Mouse (Mus musculus) limb, embryonic 12.5 days (tissue): ENCODE data around the gene Ablim1. TPM values are rescaled to one million over a fixed set of nuclear protein-coding genes. Genes with fewer than 3 reads are reported as not detected.

ENCODE experiments used
- ATAC-seq: fragments of 200-750 bp; cut with Nextera tagmentation; 2 replicates; pipeline ENCODE4 v1.8.0; 2017; ENCODE audit warnings: low read depth, moderate TSS enrichment; ENCODE audit not compliant: insufficient number of reproducible peaks, insufficient read depth, low FRiP score, low TSS enrichment
- H3K27ac ChIP-seq: fragments of 300-500 bp; sonication (generic); 2 replicates; pipeline ENCODE4 v1.5.1; 2016; ENCODE audit warnings: mild to moderate bottlenecking, moderate library complexity
- H3K27me3 ChIP-seq: fragments of 300-500 bp; sonication (generic); 2 replicates; pipeline ENCODE4 v1.6.1; 2016; ENCODE audit warnings: mild to moderate bottlenecking, moderate library complexity
- H3K36me3 ChIP-seq: fragments of 300-500 bp; sonication (generic); 2 replicates; pipeline ENCODE4 v1.6.1; 2016; ENCODE audit warnings: mild to moderate bottlenecking, moderate library complexity
- H3K4me1 ChIP-seq: fragments of 300-500 bp; sonication (generic); replicated peaks from 2 replicates; pipeline ENCODE4 v1.6.1; 2016
- H3K4me2 ChIP-seq: fragments of 300-500 bp; sonication (generic); 2 replicates; pipeline ENCODE4 v1.6.1; 2016; ENCODE audit warnings: mild to moderate bottlenecking, moderate library complexity
- H3K4me3 ChIP-seq: fragments of 300-500 bp; sonication (generic); replicated peaks from 2 replicates; pipeline ENCODE4 v1.5.1; 2016; ENCODE audit warnings: mild to moderate bottlenecking
- H3K9ac ChIP-seq: fragments of 300-500 bp; sonication (generic); replicated peaks from 2 replicates; pipeline ENCODE4 v1.6.1; 2016; ENCODE audit warnings: mild to moderate bottlenecking, moderate library complexity
- H3K9me3 ChIP-seq: fragments of 300-500 bp; sonication (generic); 2 replicates; pipeline ENCODE4 v1.6.1; 2016; ENCODE audit warnings: mild to moderate bottlenecking, moderate library complexity
- WGBS: fragments of 180-500 bp; shearing (Covaris S2); methylation state at CpG from one replicate; pipeline ENCODE4 v1.1.7; 2016; 5-methylcytosine and 5-hydroxymethylcytosine counted together
- polyA plus RNA-seq: library from polyadenylated mRNA; unstranded; fragments of >200 nt; fragmentation: Nextera tagmentation; extraction: Ambion mirVana; gene quantifications from 2 replicates; pipeline ENCODE4 v1.2.1, GENCODE M21; 2016

Gene Ablim1
- polyA plus RNA-seq, 1 experiment from 2014 or later = 22.1 TPM

- WGBS = 71% methylated on average over 2 of the region's 2 CpGs
- no peak overlapping the region for H3K9ac ChIP-seq
- no peaks in the 10 kb centered on the region for H3K9me3 ChIP-seq
- no peak overlapping the region for H3K4me2 ChIP-seq
- no peak overlapping the region for H3K4me3 ChIP-seq
- peak overlapping the region; percentile 68; the same call in 1 of the 2 replicates for H3K27ac ChIP-seq
- H3K4me1 ChIP-seq = peaks cover 27% of the 10 kb centered on the region
- H3K27me3 ChIP-seq = no peaks in the 10 kb centered on the region
- no peaks in the 10 kb centered on the region for H3K36me3 ChIP-seq
- no peak for ATAC-seq
These were observed 190.6 kb downstream of the Ablim1 start for GRCm38 (mm10) chr19:57124138-57124519.

GRCm38 (mm10) chr19:57123503-57124137, 191.1 kb downstream of the Ablim1 start:
- no peak for ATAC-seq
- no peaks in the 10 kb centered on the region for H3K9me3 ChIP-seq
- no peak overlapping the region for H3K4me3 ChIP-seq
- 0 out of 2 replicates have a peak overlapping the region, but pooled peaks have one; percentile 31 for H3K9ac ChIP-seq
- H3K4me1 ChIP-seq = peaks cover 32% of the 10 kb centered on the region
- 50% methylated on average over 11 of the region's 11 CpGs for WGBS
- H3K4me2 ChIP-seq = no peak overlapping the region
- no peaks in the 10 kb centered on the region for H3K27me3 ChIP-seq
- peak overlapping the region; percentile 68 for H3K27ac ChIP-seq
- no peaks in the 10 kb centered on the region for H3K36me3 ChIP-seq

- Histone ChIP-seq H3K27me3 (no peaks in the 10 kb centered on the region), H3K36me3 (no peaks in the 10 kb centered on the region), H3K9me3 (no peaks in the 10 kb centered on the region), H3K9ac (no peak overlapping the region), H3K4me1 (peaks cover 37% of the 10 kb centered on the region), H3K27ac (no peak overlapping the region), H3K4me3 (no peak overlapping the region), H3K4me2 (no peak overlapping the region)
- WGBS = 75% methylated on average over 3 of the region's 3 CpGs
- no peak for ATAC-seq
These were observed 192.5 kb downstream of the Ablim1 start for GRCm38 (mm10) chr19:57122261-57122660.

- WGBS = 78% methylated on average over 4 of the region's 4 CpGs
- no peak overlapping the region for H3K4me3 ChIP-seq
These were observed 193.7 kb downstream of the Ablim1 start for GRCm38 (mm10) chr19:57121036-57121435.

GRCm38 (mm10) chr19:57119661-57120060, 195.1 kb downstream of the Ablim1 start:
- WGBS = 68% methylated on average over 3 of the region's 3 CpGs
- 0 out of 2 replicates have a peak overlapping the region, but pooled peaks have one; percentile 85 for H3K27ac ChIP-seq
- H3K4me1 ChIP-seq = peaks cover 54% of the 10 kb centered on the region

More at GRCm38 (mm10) chr19:57121036-57121435, 193.7 kb downstream of the Ablim1 start:
- Histone ChIP-seq H3K9ac (no peak overlapping the region), H3K27ac (no peak overlapping the region), H3K4me1 (peaks cover 49% of the 10 kb centered on the region), H3K36me3 (no peaks in the 10 kb centered on the region), H3K9me3 (no peaks in the 10 kb centered on the region), H3K27me3 (0 out of 2 replicates have a peak, but pooled peaks cover 3% of the 10 kb centered on the region), H3K4me2 (no peak overlapping the region)
- ATAC-seq = no peak

GRCm38 (mm10) chr19:57118785-57119565, 195.7 kb downstream of the Ablim1 start:
- peak overlapping the region; percentile 39 for H3K4me3 ChIP-seq
- peak overlapping the region; percentile 85 for H3K27ac ChIP-seq
- no peaks in the 10 kb centered on the region for H3K36me3 ChIP-seq
- H3K4me1 ChIP-seq = peaks cover 52% of the 10 kb centered on the region
- H3K9me3 ChIP-seq = no peaks in the 10 kb centered on the region
- peak; percentile 62; the same call in 1 of the 2 replicates for ATAC-seq
- peak overlapping the region; percentile 46 for H3K9ac ChIP-seq
- H3K4me2 ChIP-seq = peak overlapping the region; percentile 62
- 0 out of 2 replicates have a peak, but pooled peaks cover 3% of the 10 kb centered on the region for H3K27me3 ChIP-seq
- WGBS = 41% methylated on average over 22 of the region's 22 CpGs

More at GRCm38 (mm10) chr19:57119661-57120060, 195.1 kb downstream of the Ablim1 start:
- Histone ChIP-seq H3K9ac (no peak overlapping the region), H3K36me3 (no peaks in the 10 kb centered on the region), H3K9me3 (no peaks in the 10 kb centered on the region), H3K4me2 (peak overlapping the region; percentile 62), H3K27me3 (0 out of 2 replicates have a peak, but pooled peaks cover 3% of the 10 kb centered on the region), H3K4me3 (no peak overlapping the region)
- ATAC-seq = no peak

GRCm38 (mm10) chr19:57117751-57118150, 197.0 kb downstream of the Ablim1 start:
- 0 out of 2 replicates have a peak, but pooled peaks cover 3% of the 10 kb centered on the region for H3K27me3 ChIP-seq
- WGBS = 49% methylated on average over 6 of the region's 6 CpGs
- H3K9me3 ChIP-seq = no peaks in the 10 kb centered on the region
- H3K4me3 ChIP-seq = no peak overlapping the region; the same call in 1 of the 2 replicates
- H3K36me3 ChIP-seq = no peaks in the 10 kb centered on the region
- no peak overlapping the region for H3K9ac ChIP-seq
- H3K4me2 ChIP-seq = peak overlapping the region; percentile 62
- H3K4me1 ChIP-seq = peaks cover 43% of the 10 kb centered on the region
- ATAC-seq = no peak
- H3K27ac ChIP-seq = no peak overlapping the region

GRCm38 (mm10) chr19:57116871-57117501, 197.7 kb downstream of the Ablim1 start:
- H3K9me3 ChIP-seq = no peaks in the 10 kb centered on the region
- no peak overlapping the region for H3K9ac ChIP-seq
- peaks cover 43% of the 10 kb centered on the region for H3K4me1 ChIP-seq
- peak overlapping the region; percentile 3; the same call in 1 of the 2 replicates for H3K4me3 ChIP-seq
- no peak overlapping the region for H3K27ac ChIP-seq
- H3K27me3 ChIP-seq = 0 out of 2 replicates have a peak, but pooled peaks cover 3% of the 10 kb centered on the region
- WGBS = 6% methylated on average over 7 of the region's 7 CpGs
- H3K4me2 ChIP-seq = peak overlapping the region; percentile 62
- no peak for ATAC-seq
- no peaks in the 10 kb centered on the region for H3K36me3 ChIP-seq

- H3K27ac ChIP-seq = no peak overlapping the region
- 47% methylated on average over 5 of the region's 5 CpGs for WGBS
- no peak overlapping the region for H3K4me2 ChIP-seq
- H3K27me3 ChIP-seq = 0 out of 2 replicates have a peak, but pooled peaks cover 3% of the 10 kb centered on the region
- peaks cover 43% of the 10 kb centered on the region for H3K4me1 ChIP-seq
- H3K9me3 ChIP-seq = no peaks in the 10 kb centered on the region
- no peak overlapping the region for H3K9ac ChIP-seq
- ATAC-seq = no peak
- H3K36me3 ChIP-seq = no peaks in the 10 kb centered on the region
- H3K4me3 ChIP-seq = no peak overlapping the region
These were observed 199.0 kb downstream of the Ablim1 start for GRCm38 (mm10) chr19:57115670-57116069.

- 69% methylated on average over 5 of the region's 5 CpGs for WGBS
- no peak for ATAC-seq
- no peak overlapping the region for H3K27ac ChIP-seq
These were observed 199.8 kb downstream of the Ablim1 start for GRCm38 (mm10) chr19:57114951-57115350.

GRCm38 (mm10) chr19:57113975-57114374, 200.7 kb downstream of the Ablim1 start:
- H3K27me3 ChIP-seq = 0 out of 2 replicates have a peak, but pooled peaks cover 3% of the 10 kb centered on the region
- H3K4me2 ChIP-seq = no peak overlapping the region
- no peak overlapping the region for H3K4me3 ChIP-seq
- H3K27ac ChIP-seq = no peak overlapping the region
- no peak overlapping the region for H3K9ac ChIP-seq
- peaks cover 37% of the 10 kb centered on the region for H3K4me1 ChIP-seq
- 97% methylated on average over 8 of the region's 8 CpGs for WGBS
- no peak for ATAC-seq
- no peaks in the 10 kb centered on the region for H3K9me3 ChIP-seq
- no peaks in the 10 kb centered on the region for H3K36me3 ChIP-seq

More at GRCm38 (mm10) chr19:57114951-57115350, 199.8 kb downstream of the Ablim1 start:
- no peak overlapping the region for H3K9ac ChIP-seq
- no peak overlapping the region for H3K4me2 ChIP-seq
- H3K4me1 ChIP-seq = peaks cover 42% of the 10 kb centered on the region
- no peaks in the 10 kb centered on the region for H3K9me3 ChIP-seq
- H3K36me3 ChIP-seq = no peaks in the 10 kb centered on the region
- H3K27me3 ChIP-seq = 0 out of 2 replicates have a peak, but pooled peaks cover 3% of the 10 kb centered on the region
- H3K4me3 ChIP-seq = no peak overlapping the region
